Mouse (Mus musculus) ES-E14 (cell line): ENCODE measurements around the gene Insig1.

Experiments used
- CHD2 ChIP-seq: IDR thresholded peaks from 2 replicates; pipeline ENCODE4 v1.6.1; 2014; ENCODE audit warnings: mild to moderate bottlenecking, low read depth, low read length, inconsistent platforms
- ZC3H11A ChIP-seq: IDR thresholded peaks from 2 replicates; pipeline ENCODE4 v1.6.1; 2012; ENCODE audit warnings: low read depth, mild to moderate bottlenecking, inconsistent platforms, low read length, borderline replicate concordance
- ZNF384 ChIP-seq: IDR thresholded peaks from 2 replicates; pipeline ENCODE4 v1.6.1; 2012; ENCODE audit warnings: low read depth, low read length, inconsistent platforms

DNA sequence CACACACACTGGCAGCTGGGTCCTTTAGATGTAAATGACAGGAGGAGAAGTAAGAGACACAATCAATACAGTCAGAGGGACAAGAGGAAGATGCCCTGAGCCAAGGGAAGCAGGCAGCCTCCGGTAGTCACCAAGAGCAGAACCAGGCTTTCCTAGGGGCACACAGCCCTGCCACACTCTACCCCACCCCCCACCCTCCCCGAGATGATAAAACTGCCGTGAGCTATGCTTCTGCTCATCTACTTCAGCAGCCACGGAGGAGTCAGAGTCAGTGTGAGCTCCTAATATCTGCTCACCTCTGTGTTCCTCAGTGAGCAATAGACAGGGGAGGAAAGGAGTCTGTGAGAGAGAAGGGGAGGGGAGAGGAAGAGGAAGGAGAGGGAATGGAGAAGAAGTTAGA is 5.9 kb upstream of the Insig1 start:
- no peak for TF ChIP-seq CHD2
- TF ChIP-seq ZNF384, result no peak
- no peak for TF ChIP-seq ZC3H11A
